Mouse (Mus musculus) midbrain, postnatal 0 days (tissue): ENCODE measurements around the gene Spred2. TPM values are rescaled to one million over a fixed set of nuclear protein-coding genes. Genes with fewer than 3 reads are reported as not detected.

Experiments
- ATAC-seq: fragments of 200-750 bp; cut with Nextera tagmentation; 2 replicates; pipeline ENCODE4 v1.8.0; 2017; ENCODE audit warnings: moderate number of reproducible peaks, mild to moderate bottlenecking, moderate TSS enrichment, moderate library complexity; ENCODE audit not compliant: low FRiP score
- DNase-seq: peaks from one replicate; pipeline ENCODE4 v3.0.0-alpha.2; 2015; ENCODE audit warnings: low spot score
- H3K27ac ChIP-seq: fragments of 300-500 bp; sonication (generic); 2 replicates; pipeline ENCODE4 v1.5.1; 2014; ENCODE audit warnings: low read depth, mild to moderate bottlenecking, low read length, mixed read lengths
- H3K27me3 ChIP-seq: fragments of 300-500 bp; sonication (generic); 2 replicates; pipeline ENCODE4 v1.6.1; 2014; ENCODE audit warnings: low read length, control low read depth, mixed read lengths; ENCODE audit not compliant: insufficient read depth
- H3K36me3 ChIP-seq: fragments of 300-500 bp; sonication (generic); 2 replicates; pipeline ENCODE4 v1.6.1; 2014; ENCODE audit warnings: low read length, control low read depth, mixed read lengths; ENCODE audit not compliant: insufficient read depth
- H3K4me1 ChIP-seq: fragments of 300-500 bp; sonication (generic); 2 replicates; pipeline ENCODE4 v1.6.1; 2014; ENCODE audit warnings: mild to moderate bottlenecking, control low read depth, antibody characterized with exemption, low read length, mixed read lengths; ENCODE audit not compliant: insufficient read depth
- H3K4me2 ChIP-seq: fragments of 300-500 bp; sonication (generic); 2 replicates; pipeline ENCODE4 v1.6.1; 2014; ENCODE audit warnings: low read depth, mild to moderate bottlenecking, low read length, mixed read lengths; ENCODE audit not compliant: poor library complexity, severe bottlenecking
- H3K4me3 ChIP-seq: fragments of 300-500 bp; sonication (generic); 2 replicates; pipeline ENCODE4 v1.5.1; 2014; ENCODE audit warnings: low read depth, mild to moderate bottlenecking, low read length, moderate library complexity
- H3K9ac ChIP-seq: fragments of 300-500 bp; sonication (generic); replicated peaks from 2 replicates; pipeline ENCODE4 v1.6.1; 2014; ENCODE audit warnings: mild to moderate bottlenecking, low read length, moderate library complexity, mixed read lengths; ENCODE audit not compliant: poor library complexity, severe bottlenecking
- H3K9me3 ChIP-seq: fragments of 300-500 bp; sonication (generic); 2 replicates; pipeline ENCODE4 v1.6.1; 2016; ENCODE audit warnings: low read length, control low read depth
- CTCF ChIP-seq: IDR thresholded peaks from 2 replicates; pipeline ENCODE4 v1.5.1; 2016; ENCODE audit warnings: antibody characterized with exemption, mild to moderate bottlenecking
- WGBS: fragments of 180-500 bp; shearing (Covaris S2); extraction: QIAGEN DNeasy Blood & Tissue Kit; methylation state at CpG from one replicate; pipeline ENCODE4 v1.1.7; 2014; 5-methylcytosine and 5-hydroxymethylcytosine counted together
- polyA plus RNA-seq: library from polyadenylated mRNA; unstranded; fragments of >200 nt; fragmentation: Nextera tagmentation; extraction: Ambion mirVana; gene quantifications from 2 replicates; pipeline ENCODE4 v1.2.1, GENCODE M21; 2015
- total RNA-seq: library from RNA; depleted of rRNA; stranded (reverse); fragments of >200 nt; gene quantifications from 2 replicates; pipeline ENCODE4 v1.2.3, GENCODE M21; 2014

The Spred2 gene
- total and polyA plus RNA-seq, 2 experiments from 2014 or later, result 6.2 to 17.0 TPM

GRCm38 (mm10) chr11:19921723-19922122 is 2.5 kb upstream of the Spred2 start:
- H3K9ac ChIP-seq, result no peak overlapping the region
- peaks cover 2% of the 10 kb centered on the region; the same call in 1 of the 2 replicates for H3K4me1 ChIP-seq
- H3K4me3 ChIP-seq, result no peak overlapping the region
- ATAC-seq (no peak), DNase-seq (no peak)
- no peaks in the 10 kb centered on the region for H3K27me3 ChIP-seq
- no peak overlapping the region for H3K4me2 ChIP-seq
- no peaks in the 10 kb centered on the region for H3K36me3 ChIP-seq
- WGBS, result 87% methylated on average over 1 of the region's 1 CpGs
- no peak overlapping the region for H3K27ac ChIP-seq
- TF ChIP-seq CTCF, result no peak
- H3K9me3 ChIP-seq, result no peaks in the 10 kb centered on the region

GRCm38 (mm10) chr11:19922208-19922607 is 2.0 kb upstream of the Spred2 start:
- 96% methylated on average over 4 of the region's 4 CpGs for WGBS
- H3K36me3 ChIP-seq, result no peaks in the 10 kb centered on the region
- no peaks in the 10 kb centered on the region for H3K9me3 ChIP-seq
- no peak overlapping the region for H3K9ac ChIP-seq
- no peak overlapping the region for H3K4me2 ChIP-seq
- no peaks in the 10 kb centered on the region for H3K27me3 ChIP-seq
- no peak overlapping the region for H3K4me3 ChIP-seq
- ATAC-seq (no peak), DNase-seq (no peak)
- no peak overlapping the region for H3K27ac ChIP-seq
- TF ChIP-seq CTCF, result no peak
- peaks cover 4% of the 10 kb centered on the region; the same call in 1 of the 2 replicates for H3K4me1 ChIP-seq

GRCm38 (mm10) chr11:19924757-19925148 is 578 bp downstream of the Spred2 start:
- DNase-seq (peak; percentile 35), ATAC-seq (peak; percentile 38)
- Histone ChIP-seq H3K4me1 (peaks cover 4% of the 10 kb centered on the region; the same call in 1 of the 2 replicates), H3K4me2 (peak overlapping the region; percentile 50), H3K4me3 (peak overlapping the region; percentile 93), H3K27ac (peak overlapping the region; percentile 90), H3K36me3 (no peaks in the 10 kb centered on the region), H3K9me3 (no peaks in the 10 kb centered on the region), H3K9ac (peak overlapping the region; percentile 94), H3K27me3 (no peaks in the 10 kb centered on the region)
- WGBS, result under 1% methylated on average over 27 of the region's 29 CpGs
- no peak for TF ChIP-seq CTCF

GRCm38 (mm10) chr11:19925149-19925975 is 1.2 kb downstream of the Spred2 start:
- Histone ChIP-seq H3K27me3 (no peaks in the 10 kb centered on the region), H3K27ac (peak overlapping the region; percentile 90), H3K4me1 (peaks cover 4% of the 10 kb centered on the region; the same call in 1 of the 2 replicates), H3K4me2 (peak overlapping the region; percentile 50), H3K9me3 (no peaks in the 10 kb centered on the region), H3K4me3 (peak overlapping the region; percentile 93), H3K36me3 (no peaks in the 10 kb centered on the region), H3K9ac (peak overlapping the region; percentile 94)
- TF ChIP-seq CTCF, result no peak
- ATAC-seq, result peak; percentile 76
- WGBS, result under 1% methylated on average over 68 of the region's 75 CpGs
- peak; percentile 88 for DNase-seq

- Histone ChIP-seq H3K27ac (peak overlapping the region; percentile 90), H3K4me1 (peaks cover 4% of the 10 kb centered on the region; the same call in 1 of the 2 replicates), H3K9ac (peak overlapping the region; percentile 94), H3K4me3 (peak overlapping the region; percentile 93), H3K9me3 (no peaks in the 10 kb centered on the region), H3K27me3 (no peaks in the 10 kb centered on the region), H3K4me2 (peak overlapping the region; percentile 50), H3K36me3 (no peaks in the 10 kb centered on the region)
- TF ChIP-seq CTCF, result no peak
- DNase-seq, result peak; percentile 77
- WGBS, result 1% methylated on average over 15 of the region's 15 CpGs
- ATAC-seq, result peak; percentile 55
Measured at GRCm38 (mm10) chr11:19925976-19926842, 2.0 kb downstream of the Spred2 start.
